ENCODE assay signal across 26 mouse cellular contexts in the genomic region with DNA sequence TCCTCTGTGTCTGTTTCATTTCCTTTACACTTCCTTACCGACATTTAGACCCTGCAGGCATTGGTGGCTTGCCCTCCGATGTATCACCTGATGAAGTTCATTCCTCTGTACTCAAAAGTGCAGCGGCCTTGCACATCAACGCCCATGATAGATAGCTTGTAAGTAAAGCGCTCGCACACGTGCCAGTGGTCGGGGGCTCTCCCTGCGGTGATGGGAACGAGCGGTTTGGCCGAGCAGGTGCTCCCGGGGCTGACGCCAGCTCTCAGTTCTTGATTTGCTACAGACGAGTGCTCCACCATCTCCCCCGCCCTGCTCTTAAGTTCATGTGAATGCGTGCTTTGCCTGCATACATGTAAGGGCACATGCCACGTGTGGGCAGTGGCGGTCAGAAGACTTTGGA. TPM values are rescaled to one million over a fixed set of nuclear protein-coding genes. Genes with fewer than 3 reads are reported as not detected.
DNase-seq lines count a peak whose midpoint lies in the region; ATAC-seq and TF ChIP-seq lines count a peak whose summit lies in the region.
"Had no signal": no experiment of that assay in that cellular context is flagged by ENCODE, and none has a peak within 500 bp of the region (broad histone marks: within the 10 kb centered on the region; RNA-seq: fewer than 3 reads in every experiment).

No protein-coding gene starts in this region.

- no peak overlapping the region for H3K4me2 ChIP-seq in limb, embryonic 12.5 days
- H3K4me2 ChIP-seq in liver, embryonic 11.5 days, result no peak overlapping the region
- H3K4me2 ChIP-seq: embryonic facial prominence, embryonic 13.5 days; forebrain, embryonic 12.5 days; forebrain, embryonic 15.5 days; heart, embryonic 13.5 days; hindbrain, embryonic 12.5 days; hindbrain, embryonic 15.5 days had no signal

- DNase-seq in limb, embryonic 10.5 days (ENCODE audit: low spot score), result no peak
- peak; percentile 56 for DNase-seq in CD4-positive, CD25-positive, alpha-beta regulatory T cell, adult 2 months (ENCODE audit: low read depth, low spot score)
- DNase-seq in naive thymus-derived CD4-positive, alpha-beta T cell, adult 2 months (ENCODE audit: low read depth), result peak; percentile 18
- no peak for DNase-seq in kidney, adult 2 months
- no peak for DNase-seq in heart, postnatal 14 days
- no peak for DNase-seq in liver, embryonic 11.5 days (ENCODE audit: low spot score)
- DNase-seq: B cell, adult 2 months; cerebellum, adult 11-12 months; cerebellum, adult 8-10 months; cerebellum, postnatal 10 days; cerebellum, postnatal 36 days; embryo, embryonic 11 days; gastrocnemius, postnatal 10 days; gastrocnemius, postnatal 36 days; heart, adult 2 months had no signal

- H3K36me3 ChIP-seq in limb, embryonic 12.5 days, result peaks cover 97% of the 10 kb centered on the region
- H3K36me3 ChIP-seq in limb, embryonic 10.5 days, result peaks cover 100% of the 10 kb centered on the region
- peaks cover 4% of the 10 kb centered on the region; the same call in 1 of the 2 replicates for H3K36me3 ChIP-seq in kidney, adult 2 months (ENCODE audit: control insufficient read depth, insufficient read depth, low read length)
- H3K36me3 ChIP-seq in liver, embryonic 11.5 days (ENCODE audit: control insufficient read depth, insufficient read depth, low read length), result peaks cover 48% of the 10 kb centered on the region

- TF ChIP-seq POLR2A in kidney, adult 2 months (IDR thresholded peaks at IDR 0.05; ENCODE audit: low read depth, low read length), result no peak

- TF ChIP-seq CTCF in kidney, adult 2 months (conservative IDR thresholded peaks at IDR 0.05; ENCODE audit: insufficient read depth, insufficient read length, low read depth, low read length), result no peak

- H3K9ac ChIP-seq in limb, embryonic 12.5 days (replicated peaks), result no peak overlapping the region
- no peak overlapping the region for H3K9ac ChIP-seq in liver, embryonic 11.5 days (ENCODE audit: low read depth, low read length)
- H3K9ac ChIP-seq: embryonic facial prominence, embryonic 13.5 days; forebrain, embryonic 12.5 days; forebrain, embryonic 15.5 days; heart, embryonic 13.5 days; hindbrain, embryonic 12.5 days; hindbrain, embryonic 15.5 days had no signal

- no peak for ATAC-seq in limb, embryonic 12.5 days (ENCODE audit: insufficient number of reproducible peaks, insufficient read depth, low FRiP score, low TSS enrichment, low read depth)
- peak; percentile 18 for ATAC-seq in activated CD4-positive, CD25-positive, alpha-beta regulatory T cell, adult 4 months
- no peak for ATAC-seq in liver, embryonic 11.5 days (replicated peaks; ENCODE audit: low FRiP score)
- ATAC-seq: forebrain, embryonic 15.5 days had no signal

- 0 out of 2 replicates have a peak overlapping the region, but pooled peaks have one; percentile 41 for H3K27ac ChIP-seq in limb, embryonic 12.5 days
- H3K27ac ChIP-seq in limb, embryonic 10.5 days, result no peak overlapping the region
- H3K27ac ChIP-seq in kidney, adult 2 months (ENCODE audit: insufficient read depth, low read depth, low read length), result no peak overlapping the region
- no peak overlapping the region for H3K27ac ChIP-seq in liver, embryonic 11.5 days (ENCODE audit: low read depth, low read length)
- H3K27ac ChIP-seq: embryonic facial prominence, embryonic 10.5 days; embryonic facial prominence, embryonic 13.5 days; forebrain, embryonic 12.5 days; forebrain, embryonic 15.5 days; heart, adult 2 months; heart, embryonic 10.5 days; heart, embryonic 13.5 days; hindbrain, embryonic 12.5 days; hindbrain, embryonic 15.5 days had no signal

- H3K9me3 ChIP-seq in limb, embryonic 12.5 days, result no peaks in the 10 kb centered on the region
- H3K9me3 ChIP-seq in limb, embryonic 10.5 days (replicated peaks), result no peaks in the 10 kb centered on the region
- no peaks in the 10 kb centered on the region for H3K9me3 ChIP-seq in liver, embryonic 11.5 days (ENCODE audit: control insufficient read depth, low read length)
- H3K9me3 ChIP-seq: embryonic facial prominence, embryonic 10.5 days; embryonic facial prominence, embryonic 13.5 days; forebrain, embryonic 12.5 days; forebrain, embryonic 15.5 days; heart, embryonic 10.5 days; heart, embryonic 13.5 days; hindbrain, embryonic 12.5 days; hindbrain, embryonic 15.5 days had no signal

- 88% methylated on average over 19 of the region's 19 CpGs for WGBS in limb, embryonic 12.5 days
- WGBS in limb, embryonic 10.5 days, result 91% methylated on average over 19 of the region's 19 CpGs
- whole genome bisulfite sequencing in kidney, adult 2 months, result 64% methylated on average over 19 of the region's 19 CpGs
- WGBS in liver, embryonic 11.5 days, result 89% methylated on average over 19 of the region's 19 CpGs

- H3K4me1 ChIP-seq in limb, embryonic 12.5 days (replicated peaks), result peaks cover 13% of the 10 kb centered on the region
- peaks cover 3% of the 10 kb centered on the region; the same call in 1 of the 2 replicates for H3K4me1 ChIP-seq in limb, embryonic 10.5 days
- peaks cover 5% of the 10 kb centered on the region; the same call in 1 of the 2 replicates for H3K4me1 ChIP-seq in kidney, adult 2 months (ENCODE audit: control insufficient read depth, insufficient read depth, low read length)
- H3K4me1 ChIP-seq in liver, embryonic 11.5 days (replicated peaks; ENCODE audit: control insufficient read depth, insufficient read depth, low read length), result no peaks in the 10 kb centered on the region
- H3K4me1 ChIP-seq: embryonic facial prominence, embryonic 10.5 days; heart, embryonic 13.5 days had no signal

- intact Hi-C loops in heart, postnatal 14 days (cut with DNase I), result loop anchor here (10.0 kb wide), 1 partner anchor 207 kb away; no protein-coding TSS in a partner anchor

- no peaks in the 10 kb centered on the region for H3K27me3 ChIP-seq in limb, embryonic 12.5 days
- no peaks in the 10 kb centered on the region for H3K27me3 ChIP-seq in limb, embryonic 10.5 days (ENCODE audit: low read depth, poor library complexity, severe bottlenecking)
- no peaks in the 10 kb centered on the region for H3K27me3 ChIP-seq in kidney, adult 2 months (replicated peaks; ENCODE audit: control insufficient read depth, insufficient read depth, low read length)
- no peaks in the 10 kb centered on the region for H3K27me3 ChIP-seq in liver, embryonic 11.5 days (replicated peaks; ENCODE audit: control insufficient read depth, insufficient read depth, low read length)
- H3K27me3 ChIP-seq: embryonic facial prominence, embryonic 13.5 days; forebrain, embryonic 12.5 days; forebrain, embryonic 15.5 days; heart, embryonic 13.5 days; hindbrain, embryonic 12.5 days; hindbrain, embryonic 15.5 days had no signal

- H3K4me3 ChIP-seq in limb, embryonic 12.5 days (replicated peaks), result no peak overlapping the region
- H3K4me3 ChIP-seq in limb, embryonic 10.5 days, result no peak overlapping the region
- H3K4me3 ChIP-seq in kidney, adult 2 months (ENCODE audit: insufficient read depth, low read depth, low read length), result no peak overlapping the region
- H3K4me3 ChIP-seq in liver, embryonic 11.5 days (ENCODE audit: low read depth, low read length), result no peak overlapping the region
- H3K4me3 ChIP-seq: embryonic facial prominence, embryonic 10.5 days; embryonic facial prominence, embryonic 13.5 days; erythroblast, embryonic 14.5 days; forebrain, embryonic 12.5 days; forebrain, embryonic 15.5 days; heart, adult 2 months; heart, embryonic 10.5 days; heart, embryonic 13.5 days; hindbrain, embryonic 12.5 days; hindbrain, embryonic 15.5 days had no signal

RNA-seq across cellular contexts. Expression of gene Gm20388, which starts 37.0 kb away (rescaled TPM):
- polyA plus RNA-seq in limb, embryonic 12.5 days (2016; fragmentation: Nextera tagmentation; extraction: Ambion mirVana), result not detected in 2 replicates
- polyA plus RNA-seq in limb, embryonic 10.5 days (2016; fragmentation: Nextera tagmentation; extraction: Ambion mirVana), result 2.3 and 2.5 TPM in 2 replicates
- 10 to 100 TPM in 1 of 2 experiments, 1 to 10 TPM in 1; 9.9 to 12.3 TPM for polyA plus RNA-seq in activated CD4-positive, CD25-positive, alpha-beta regulatory T cell, adult 4 months (2017; shearing (Covaris generic))
- 49.7 and 53.6 TPM in 2 replicates for polyA plus RNA-seq in kidney, adult 2 months (2012; rRNA removed)
- under 1 TPM in 1 of 2 experiments, not detected in 1; 0.24 TPM for total RNA-seq in heart, postnatal 14 days (2021)
- 1.4 and 5.3 TPM in 2 replicates for polyA plus RNA-seq in liver, embryonic 11.5 days (2014; fragmentation: Nextera tagmentation; extraction: Ambion mirVana)
- polyA plus RNA-seq: embryonic facial prominence, embryonic 13.5 days; forebrain, embryonic 12.5 days; forebrain, embryonic 15.5 days; heart, embryonic 13.5 days; hindbrain, embryonic 12.5 days had no signal

RNA-seq across cellular contexts. Expression of gene Usp10, which starts 37.5 kb away (rescaled TPM):
- polyA plus RNA-seq in limb, embryonic 12.5 days (2016; fragmentation: Nextera tagmentation; extraction: Ambion mirVana), result 153 and 168 TPM in 2 replicates
- polyA plus RNA-seq in limb, embryonic 10.5 days (2016; fragmentation: Nextera tagmentation; extraction: Ambion mirVana), result 226 and 235 TPM in 2 replicates
- 10 to 100 TPM; 41.6 to 48.6 TPM for polyA plus RNA-seq in activated CD4-positive, CD25-positive, alpha-beta regulatory T cell, adult 4 months (2017; shearing (Covaris generic))
- polyA plus RNA-seq in kidney, adult 2 months (2012; rRNA removed), result 121 and 135 TPM in 2 replicates
- 10 to 100 TPM; 48.1 to 49.2 TPM for total RNA-seq in heart, postnatal 14 days (2021)
- 175 and 190 TPM in 2 replicates for polyA plus RNA-seq in liver, embryonic 11.5 days (2014; fragmentation: Nextera tagmentation; extraction: Ambion mirVana)

RNA-seq across cellular contexts. Expression of gene Crispld2, which starts 44.6 kb away (rescaled TPM):
- polyA plus RNA-seq in limb, embryonic 12.5 days (2016; fragmentation: Nextera tagmentation; extraction: Ambion mirVana), result 7.4 and 8.5 TPM in 2 replicates
- 5.0 and 6.1 TPM in 2 replicates for polyA plus RNA-seq in limb, embryonic 10.5 days (2016; fragmentation: Nextera tagmentation; extraction: Ambion mirVana)
- not detected for polyA plus RNA-seq in activated CD4-positive, CD25-positive, alpha-beta regulatory T cell, adult 4 months (2017; shearing (Covaris generic))
- 16.7 and 19.7 TPM in 2 replicates for polyA plus RNA-seq in kidney, adult 2 months (2012; rRNA removed)
- total RNA-seq in heart, postnatal 14 days (2021), result 10 to 100 TPM; 16.9 to 17.6 TPM
- 3.8 and 4.4 TPM in 2 replicates for polyA plus RNA-seq in liver, embryonic 11.5 days (2014; fragmentation: Nextera tagmentation; extraction: Ambion mirVana)
- polyA plus RNA-seq: erythroblast, embryonic 14.5 days had no signal

Comparison
In these comparisons a context has a peak if more than half of its experiments do, and no peak if none do; other contexts are left out.
1. DNase-seq: peak in CD4-positive, CD25-positive, alpha-beta regulatory T cell, adult 2 months (single experiment) and naive thymus-derived CD4-positive, alpha-beta T cell, adult 2 months (single experiment); none in limb, embryonic 10.5 days (single experiment), kidney, adult 2 months (single experiment), heart, postnatal 14 days (0 of 2) and liver, embryonic 11.5 days (single experiment).